Mouse (Mus musculus) cortical plate, adult 2 months (tissue): ENCODE measurements around the gene Eif4h.

Experiments used
- CTCF ChIP-seq: fragments of 200-500 bp; IDR thresholded peaks from 2 replicates; pipeline ENCODE4 v1.5.1; 2011; ENCODE audit warnings: mild to moderate bottlenecking, control low read depth, low read length; ENCODE audit not compliant: insufficient read depth; ENCODE audit errors: extremely low read depth
- POLR2A ChIP-seq: fragments of 200-500 bp; IDR thresholded peaks from 2 replicates; pipeline ENCODE4 v1.6.1; 2011; ENCODE audit warnings: mild to moderate bottlenecking, low read length, control low read depth; ENCODE audit not compliant: insufficient read depth; ENCODE audit errors: extremely low read depth

- no peak for TF ChIP-seq POLR2A
- TF ChIP-seq CTCF, result no peak
These were observed 24.5 kb downstream of the Eif4h start, which contains the start of gene Lat2 for GRCm38 (mm10) chr5:134614802-134615201.
